Mouse (Mus musculus) ES-E14 (cell line): ENCODE data around the gene Gm14443. TPM values are rescaled to one million over a fixed set of nuclear protein-coding genes. Genes with fewer than 3 reads are reported as not detected.
"Not testable (repeated sequence)": the region's sequence is repeated elsewhere in the genome, so short reads cannot be mapped to it uniquely, and the experiment has no call there.

Experiments
- DNase-seq: peaks from one replicate; pipeline ENCODE4 v3.0.0-alpha.2; 2013; ENCODE audit warnings: low read depth, low spot score
- H3K27ac ChIP-seq: 2 replicates; pipeline ENCODE4 v1.5.1; 2012; ENCODE audit warnings: low read depth, mild to moderate bottlenecking, low read length, moderate library complexity, mixed read lengths; ENCODE audit not compliant: poor library complexity, insufficient read depth, severe bottlenecking
- H3K36me3 ChIP-seq: 2 replicates; pipeline ENCODE4 v1.6.1; 2012; ENCODE audit warnings: mild to moderate bottlenecking, low read length, moderate library complexity, mixed read lengths; ENCODE audit not compliant: control insufficient read depth, poor library complexity, insufficient read depth, severe bottlenecking
- H3K4me1 ChIP-seq, 2 experiments: fragments of 150-350 bp in 1 of 2; sonication (generic) in 1 of 2; 2 replicates each; pipeline ENCODE4 v1.6.1; 2012; ENCODE audit warnings: low read length in 2 of 2, mild to moderate bottlenecking in 1 of 2, mixed read lengths in 1 of 2; ENCODE audit not compliant: control insufficient read depth in 2 of 2, insufficient read depth in 2 of 2, poor library complexity in 1 of 2
- H3K4me3 ChIP-seq, 2 experiments: fragments of 150-350 bp in 1 of 2; sonication (generic) in 1 of 2; 2 replicates each; pipeline ENCODE4 v1.5.1; 2012; ENCODE audit warnings: low read length in 2 of 2, low read depth in 1 of 2, mild to moderate bottlenecking in 1 of 2, mixed read lengths in 1 of 2; ENCODE audit not compliant: insufficient read depth in 1 of 2, poor library complexity in 1 of 2, severe bottlenecking in 1 of 2
- H3K9ac ChIP-seq: 2 replicates; pipeline ENCODE4 v1.6.1; 2012; ENCODE audit warnings: low read depth, mild to moderate bottlenecking, low read length, mixed read lengths; ENCODE audit not compliant: poor library complexity, insufficient read depth, severe bottlenecking
- H3K9me3 ChIP-seq: fragments of 150-350 bp; sonication (generic); 2 replicates; pipeline ENCODE4 v1.6.1; 2012; ENCODE audit warnings: low read depth, mild to moderate bottlenecking, low read length; ENCODE audit not compliant: control insufficient read depth, insufficient read depth
- CHD2 ChIP-seq: IDR thresholded peaks from 2 replicates; pipeline ENCODE4 v1.6.1; 2014; ENCODE audit warnings: mild to moderate bottlenecking, low read depth, low read length, inconsistent platforms
- HCFC1 ChIP-seq: IDR thresholded peaks from 2 replicates; pipeline ENCODE4 v1.6.1; 2012; ENCODE audit warnings: low read length, inconsistent platforms, borderline replicate concordance; ENCODE audit not compliant: insufficient read depth
- MAFK ChIP-seq: IDR thresholded peaks from 2 replicates; pipeline ENCODE4 v1.6.1; 2014; ENCODE audit warnings: mild to moderate bottlenecking, low read depth, low read length, inconsistent platforms; ENCODE audit not compliant: insufficient read depth
- ZC3H11A ChIP-seq: IDR thresholded peaks from 2 replicates; pipeline ENCODE4 v1.6.1; 2012; ENCODE audit warnings: low read depth, mild to moderate bottlenecking, inconsistent platforms, low read length, borderline replicate concordance
- ZNF384 ChIP-seq: IDR thresholded peaks from 2 replicates; pipeline ENCODE4 v1.6.1; 2012; ENCODE audit warnings: low read depth, low read length, inconsistent platforms
- in situ Hi-C, 2 experiments: fragments of 600-800 bp; cut with MboI; formaldehyde crosslinking; loops; one replicate each; pipeline ENCODE4 v1.15.1; 2025; ENCODE audit warnings: low sequenced_read_pairs in 2 of 2, inconsistent platforms in 1 of 2; ENCODE audit not compliant: unreplicated experiment in 2 of 2
- total RNA-seq: library from RNA; depleted of rRNA; stranded (reverse); fragments of 300-350 nt; gene quantifications from 2 replicates; pipeline ENCODE4 v1.2.3, GENCODE M21; 2012; rRNA removed

Gene Gm14443
- 15.0 and 19.3 TPM in 2 replicates for total RNA-seq

DNA sequence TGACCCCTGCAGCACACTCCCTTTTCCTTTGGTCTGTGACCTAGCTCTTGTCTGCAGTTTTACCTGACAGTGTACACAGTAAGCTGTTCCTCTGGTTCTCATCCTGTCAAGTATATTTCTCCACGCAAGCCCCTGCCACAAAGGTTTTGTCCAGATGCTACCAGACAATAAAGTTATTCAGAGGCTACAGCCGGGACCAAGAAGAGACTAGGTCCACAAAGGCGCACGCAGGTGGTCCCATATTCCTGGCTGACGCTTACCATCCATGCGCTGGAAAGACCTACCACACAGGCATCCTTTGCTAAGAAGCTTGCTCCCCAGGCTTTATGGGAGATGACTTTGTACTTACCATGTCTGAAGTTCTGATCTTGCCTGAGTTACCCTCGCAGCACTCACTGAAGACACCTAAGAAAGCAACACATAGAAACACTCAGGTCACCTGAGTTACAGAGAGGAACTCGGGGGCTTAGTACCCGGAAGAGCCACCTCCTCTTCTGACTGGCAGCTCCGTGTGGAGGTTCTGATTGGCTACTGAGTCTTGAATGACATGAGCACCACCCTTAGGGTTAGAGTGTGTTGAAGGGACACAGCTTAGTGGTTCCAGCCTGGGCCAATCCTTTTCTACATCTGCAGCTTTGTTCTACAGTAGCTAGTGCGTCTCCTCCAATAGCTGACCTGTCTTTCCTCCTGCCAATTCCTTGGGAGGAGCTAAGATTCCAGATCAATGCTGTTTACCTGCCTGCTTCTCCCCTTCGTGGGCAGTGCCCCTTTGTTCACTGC, at the start of gene Gm14443:
Gene Gm14443 (minus strand): TSS at position 471 of the 780 bp plus-strand sequence.
- H3K27ac ChIP-seq, H3K4me1 ChIP-seq, H3K9me3 ChIP-seq, in situ Hi-C loops, H3K36me3 ChIP-seq: not testable (repeated sequence)
- DNase-seq, result peak; percentile 76
- Histone ChIP-seq H3K9ac (peak within 1 kb of the TSS; percentile 89), H3K4me3 (peak within 1 kb of the TSS; percentile 69 to 83)
- TF ChIP-seq CHD2, result peak; percentile 85

DNA sequence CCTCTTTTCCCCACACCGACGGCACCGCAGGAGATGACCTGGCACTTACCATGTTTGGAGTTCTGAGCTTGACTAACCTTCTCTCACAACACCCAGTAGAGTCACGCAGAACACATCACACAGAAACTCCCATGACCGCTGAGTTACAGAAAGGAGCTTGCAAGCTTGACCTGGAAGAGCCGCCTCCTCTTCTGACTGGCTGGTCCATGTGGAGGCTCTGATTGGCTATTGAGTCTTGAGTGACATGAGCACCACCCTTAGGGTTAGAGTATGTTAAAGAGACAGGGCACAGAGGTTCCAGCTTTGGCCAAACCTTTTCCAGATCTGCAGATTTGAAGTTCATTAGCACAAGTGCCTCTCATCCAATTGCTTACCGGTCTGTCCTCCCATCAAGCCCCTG, 31.1 kb upstream of the Gm14443 start, which contains the start of gene Gm14391:
Gene Gm14391 (minus strand): TSS at position 186 of the 400 bp plus-strand sequence.
- H3K4me3 ChIP-seq, in situ Hi-C loops: not testable (repeated sequence)

GRCm38 (mm10) chr2:175179008-175179407, 3.3 kb upstream of the Gm14443 start:
- H3K9ac ChIP-seq, H3K36me3 ChIP-seq: not testable (repeated sequence)

More for the DNA sequence above, 31.1 kb upstream of the Gm14443 start, which contains the start of gene Gm14391:
- not testable (repeated sequence) for H3K36me3 ChIP-seq, H3K27ac ChIP-seq, H3K4me1 ChIP-seq, H3K9me3 ChIP-seq, H3K9ac ChIP-seq, DNase-seq

GRCm38 (mm10) chr2:175176312-175176711, 641 bp upstream of the Gm14443 start:
- in situ Hi-C loops, result no loop called here
- Histone ChIP-seq H3K9ac (no peak overlapping the region), H3K4me1 (peaks cover 1 to 3% of the 10 kb centered on the region in 2 experiments; a peak in 1 of 4 replicates), H3K27ac (no peak overlapping the region), H3K4me3 (peak overlapping the region in 1 of 2 experiments; percentile 69; a peak in 3 of 4 replicates), H3K36me3 (no peaks in the 10 kb centered on the region; the same call in 1 of the 2 replicates), H3K9me3 (no peaks in the 10 kb centered on the region)
- TF ChIP-seq CHD2, result no peak
- no peak for TF ChIP-seq ZNF384
- no peak for TF ChIP-seq ZC3H11A
- TF ChIP-seq HCFC1, result no peak
- TF ChIP-seq MAFK, result no peak
- no peak for DNase-seq

More at GRCm38 (mm10) chr2:175179008-175179407, 3.3 kb upstream of the Gm14443 start:
- DNase-seq, H3K4me1 ChIP-seq, H3K9me3 ChIP-seq, H3K27ac ChIP-seq, in situ Hi-C loops, H3K4me3 ChIP-seq: not testable (repeated sequence)

GRCm38 (mm10) chr2:175174058-175174457, 1.6 kb downstream of the Gm14443 start:
- DNase-seq, H3K9me3 ChIP-seq, H3K4me3 ChIP-seq, H3K9ac ChIP-seq, H3K4me1 ChIP-seq, H3K36me3 ChIP-seq, H3K27ac ChIP-seq, in situ Hi-C loops: not testable (repeated sequence)

DNA sequence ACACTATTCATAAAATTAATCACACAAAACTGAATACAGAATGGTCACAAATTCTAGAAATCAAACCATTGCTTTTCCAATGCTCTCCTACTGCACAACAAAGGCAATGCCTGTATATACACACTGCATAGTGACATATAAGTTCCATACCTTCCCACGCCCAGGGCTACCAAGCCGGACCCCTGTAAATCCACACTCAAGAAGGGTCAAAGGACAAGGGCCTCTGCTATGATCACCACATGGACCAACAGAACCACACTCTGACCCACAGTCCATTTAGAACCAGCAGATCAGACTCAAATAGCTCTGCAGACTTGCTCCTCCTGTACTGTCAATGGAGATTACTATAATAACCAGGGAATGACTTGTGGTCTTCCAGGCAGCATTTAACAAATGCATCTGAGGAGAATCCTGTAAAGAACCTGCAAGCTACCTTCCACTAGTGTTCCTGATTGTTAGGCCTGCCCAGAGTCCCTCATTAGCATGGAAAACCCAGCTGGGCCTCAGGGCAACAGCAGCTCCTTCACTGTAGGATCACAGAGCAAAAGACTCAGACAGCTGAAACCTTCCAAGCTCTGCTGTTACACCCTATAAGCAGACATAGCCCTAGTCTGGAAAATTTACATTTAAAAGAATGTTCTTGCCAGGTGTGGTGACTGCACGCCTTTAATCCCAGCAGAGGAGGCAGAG, 2.6 kb downstream of the Gm14443 start:
- DNase-seq, H3K4me1 ChIP-seq, in situ Hi-C loops, H3K4me3 ChIP-seq, H3K36me3 ChIP-seq, H3K9me3 ChIP-seq, H3K27ac ChIP-seq, H3K9ac ChIP-seq: not testable (repeated sequence)
